Mouse (Mus musculus) hindbrain, embryonic 12.5 days (tissue): Measurements from ENCODE around the gene Ptafr. TPM values are rescaled to one million over a fixed set of nuclear protein-coding genes. Genes with fewer than 3 reads are reported as not detected.

Experiments used
- ATAC-seq: fragments of 200-750 bp; cut with Nextera tagmentation; 2 replicates; pipeline ENCODE4 v1.8.0; 2017; ENCODE audit warnings: moderate TSS enrichment; ENCODE audit not compliant: low FRiP score
- H3K27ac ChIP-seq: fragments of 300-500 bp; sonication (generic); 2 replicates; pipeline ENCODE4 v1.5.1; 2016; ENCODE audit warnings: mild to moderate bottlenecking
- H3K27me3 ChIP-seq: fragments of 300-500 bp; sonication (generic); 2 replicates; pipeline ENCODE4 v1.6.1; 2016; ENCODE audit warnings: mild to moderate bottlenecking
- H3K36me3 ChIP-seq: fragments of 300-500 bp; sonication (generic); 2 replicates; pipeline ENCODE4 v1.6.1; 2016; ENCODE audit warnings: mild to moderate bottlenecking
- H3K4me1 ChIP-seq: fragments of 300-500 bp; sonication (generic); 2 replicates; pipeline ENCODE4 v1.6.1; 2016
- H3K4me2 ChIP-seq: fragments of 300-500 bp; sonication (generic); replicated peaks from 2 replicates; pipeline ENCODE4 v1.6.1; 2016; ENCODE audit warnings: mild to moderate bottlenecking
- H3K4me3 ChIP-seq: fragments of 300-500 bp; sonication (generic); 2 replicates; pipeline ENCODE4 v1.5.1; 2016; ENCODE audit warnings: mild to moderate bottlenecking
- H3K9ac ChIP-seq: fragments of 300-500 bp; sonication (generic); 2 replicates; pipeline ENCODE4 v1.6.1; 2016; ENCODE audit warnings: mild to moderate bottlenecking, moderate library complexity
- H3K9me3 ChIP-seq: fragments of 300-500 bp; sonication (generic); replicated peaks from 2 replicates; pipeline ENCODE4 v1.6.1; 2016; ENCODE audit warnings: mild to moderate bottlenecking
- WGBS: fragments of 180-500 bp; shearing (Covaris S2); methylation state at CpG from one replicate; pipeline ENCODE4 v1.1.7; 2016; 5-methylcytosine and 5-hydroxymethylcytosine counted together
- polyA plus RNA-seq: library from polyadenylated mRNA; unstranded; fragments of >200 nt; fragmentation: Nextera tagmentation; extraction: Ambion mirVana; gene quantifications from 2 replicates; pipeline ENCODE4 v1.2.1, GENCODE M21; 2016

Gene Ptafr
- polyA plus RNA-seq, 1 experiment from 2014 or later: 0.76 TPM

- 72% methylated on average over 9 of the region's 9 CpGs for WGBS
- Histone ChIP-seq H3K4me2 (no peak overlapping the region), H3K4me3 (no peak overlapping the region), H3K4me1 (peaks cover 8% of the 10 kb centered on the region), H3K36me3 (no peaks in the 10 kb centered on the region), H3K9ac (no peak overlapping the region), H3K27ac (no peak overlapping the region), H3K9me3 (no peaks in the 10 kb centered on the region), H3K27me3 (no peaks in the 10 kb centered on the region)
- no peak for ATAC-seq
These were observed 3.5 kb downstream of the Ptafr start for GRCm38 (mm10) chr4:132567361-132567779.

GRCm38 (mm10) chr4:132569115-132569514, 5.2 kb downstream of the Ptafr start:
- no peaks in the 10 kb centered on the region for H3K36me3 ChIP-seq
- no peaks in the 10 kb centered on the region for H3K9me3 ChIP-seq
- H3K4me2 ChIP-seq: no peak overlapping the region
- WGBS: 87% methylated on average over 5 of the region's 5 CpGs
- no peaks in the 10 kb centered on the region for H3K27me3 ChIP-seq
- H3K4me3 ChIP-seq: no peak overlapping the region
- 0 out of 2 replicates have a peak, but pooled peaks cover under 1% of the 10 kb centered on the region for H3K4me1 ChIP-seq
- ATAC-seq: no peak
- H3K9ac ChIP-seq: no peak overlapping the region
- no peak overlapping the region for H3K27ac ChIP-seq

GRCm38 (mm10) chr4:132571190-132571589, 7.3 kb downstream of the Ptafr start:
- no peak for ATAC-seq
- H3K36me3 ChIP-seq: no peaks in the 10 kb centered on the region
- H3K9ac ChIP-seq: no peak overlapping the region
- H3K27ac ChIP-seq: no peak overlapping the region
- no peak overlapping the region for H3K4me3 ChIP-seq
- no peak overlapping the region for H3K4me2 ChIP-seq
- H3K9me3 ChIP-seq: no peaks in the 10 kb centered on the region
- 84% methylated on average over 9 of the region's 9 CpGs for WGBS
- no peaks in the 10 kb centered on the region for H3K27me3 ChIP-seq
- no peaks in the 10 kb centered on the region for H3K4me1 ChIP-seq

- no peaks in the 10 kb centered on the region for H3K36me3 ChIP-seq
- no peaks in the 10 kb centered on the region for H3K4me1 ChIP-seq
- 74% methylated on average over 11 of the region's 11 CpGs for WGBS
- no peak overlapping the region for H3K4me3 ChIP-seq
- no peaks in the 10 kb centered on the region for H3K9me3 ChIP-seq
- no peak for ATAC-seq
- no peak overlapping the region for H3K4me2 ChIP-seq
- H3K27ac ChIP-seq: no peak overlapping the region
- no peaks in the 10 kb centered on the region for H3K27me3 ChIP-seq
- H3K9ac ChIP-seq: no peak overlapping the region
These were observed 9.5 kb downstream of the Ptafr start for GRCm38 (mm10) chr4:132573327-132573726.

- 82% methylated on average over 1 of the region's 1 CpGs for WGBS
- Histone ChIP-seq H3K4me1 (no peaks in the 10 kb centered on the region), H3K9me3 (no peaks in the 10 kb centered on the region), H3K9ac (no peak overlapping the region), H3K4me3 (no peak overlapping the region), H3K27me3 (no peaks in the 10 kb centered on the region), H3K27ac (no peak overlapping the region), H3K4me2 (no peak overlapping the region), H3K36me3 (no peaks in the 10 kb centered on the region)
- no peak for ATAC-seq
These were observed 11.0 kb downstream of the Ptafr start for GRCm38 (mm10) chr4:132574809-132575347.

GRCm38 (mm10) chr4:132583781-132584180, 19.9 kb downstream of the Ptafr start:
- H3K9me3 ChIP-seq: no peaks in the 10 kb centered on the region
- H3K4me1 ChIP-seq: no peaks in the 10 kb centered on the region
- WGBS: 62% methylated on average over 3 of the region's 3 CpGs
- ATAC-seq: no peak
- H3K4me2 ChIP-seq: no peak overlapping the region
- no peak overlapping the region for H3K9ac ChIP-seq
- H3K27ac ChIP-seq: no peak overlapping the region
- H3K27me3 ChIP-seq: no peaks in the 10 kb centered on the region
- no peak overlapping the region for H3K4me3 ChIP-seq
- no peaks in the 10 kb centered on the region for H3K36me3 ChIP-seq

- H3K27me3 ChIP-seq: no peaks in the 10 kb centered on the region
- H3K4me1 ChIP-seq: no peaks in the 10 kb centered on the region
- no peaks in the 10 kb centered on the region for H3K36me3 ChIP-seq
- ATAC-seq: no peak
- H3K9ac ChIP-seq: no peak overlapping the region
- 92% methylated on average over 2 of the region's 2 CpGs for WGBS
- no peak overlapping the region for H3K4me2 ChIP-seq
- no peak overlapping the region for H3K4me3 ChIP-seq
- H3K9me3 ChIP-seq: no peaks in the 10 kb centered on the region
- H3K27ac ChIP-seq: no peak overlapping the region
These were observed 21.1 kb downstream of the Ptafr start for GRCm38 (mm10) chr4:132584975-132585374.

GRCm38 (mm10) chr4:132586282-132586681, 22.4 kb downstream of the Ptafr start:
- Histone ChIP-seq H3K9me3 (no peaks in the 10 kb centered on the region), H3K27ac (no peak overlapping the region), H3K4me3 (no peak overlapping the region), H3K9ac (no peak overlapping the region), H3K4me1 (no peaks in the 10 kb centered on the region), H3K4me2 (no peak overlapping the region), H3K36me3 (no peaks in the 10 kb centered on the region), H3K27me3 (no peaks in the 10 kb centered on the region)
- 97% methylated on average over 4 of the region's 4 CpGs for WGBS
- no peak for ATAC-seq

- no peak overlapping the region for H3K4me2 ChIP-seq
- no peak overlapping the region for H3K4me3 ChIP-seq
- no peaks in the 10 kb centered on the region for H3K4me1 ChIP-seq
- H3K27ac ChIP-seq: no peak overlapping the region
- H3K9ac ChIP-seq: no peak overlapping the region
- 69% methylated on average over 3 of the region's 3 CpGs for WGBS
- H3K36me3 ChIP-seq: no peaks in the 10 kb centered on the region
- H3K9me3 ChIP-seq: no peaks in the 10 kb centered on the region
- H3K27me3 ChIP-seq: no peaks in the 10 kb centered on the region
- no peak for ATAC-seq
These were observed 24.6 kb downstream of the Ptafr start for GRCm38 (mm10) chr4:132588512-132588911.

- no peaks in the 10 kb centered on the region for H3K9me3 ChIP-seq
- no peak for ATAC-seq
- no peak overlapping the region for H3K9ac ChIP-seq
- H3K4me1 ChIP-seq: no peaks in the 10 kb centered on the region
- H3K4me3 ChIP-seq: no peak overlapping the region
- no peaks in the 10 kb centered on the region for H3K27me3 ChIP-seq
- no peaks in the 10 kb centered on the region for H3K36me3 ChIP-seq
- 85% methylated on average over 10 of the region's 10 CpGs for WGBS
- no peak overlapping the region for H3K4me2 ChIP-seq
- H3K27ac ChIP-seq: no peak overlapping the region
These were observed 26.8 kb downstream of the Ptafr start for GRCm38 (mm10) chr4:132590642-132591041.

- no peak for ATAC-seq
- Histone ChIP-seq H3K4me2 (no peak overlapping the region), H3K27me3 (no peaks in the 10 kb centered on the region), H3K36me3 (no peaks in the 10 kb centered on the region), H3K4me1 (no peaks in the 10 kb centered on the region), H3K4me3 (no peak overlapping the region), H3K9ac (no peak overlapping the region), H3K9me3 (no peaks in the 10 kb centered on the region), H3K27ac (no peak overlapping the region)
- WGBS: 94% methylated on average over 9 of the region's 9 CpGs
These were observed 29.1 kb downstream of the Ptafr start for GRCm38 (mm10) chr4:132592958-132593357.

GRCm38 (mm10) chr4:132594191-132594590, 30.3 kb downstream of the Ptafr start:
- no peaks in the 10 kb centered on the region for H3K27me3 ChIP-seq
- H3K36me3 ChIP-seq: no peaks in the 10 kb centered on the region
- peaks cover 5% of the 10 kb centered on the region; the same call in 1 of the 2 replicates for H3K9me3 ChIP-seq
- H3K4me1 ChIP-seq: no peaks in the 10 kb centered on the region
- H3K9ac ChIP-seq: no peak overlapping the region
- H3K4me3 ChIP-seq: no peak overlapping the region
- no peak overlapping the region for H3K27ac ChIP-seq
- 21% methylated on average over 4 of the region's 4 CpGs for WGBS
- H3K4me2 ChIP-seq: no peak overlapping the region
- no peak for ATAC-seq

GRCm38 (mm10) chr4:132598861-132599260, 35.0 kb downstream of the Ptafr start:
- 91% methylated on average over 2 of the region's 2 CpGs for WGBS
- H3K4me2 ChIP-seq: no peak overlapping the region
- no peak overlapping the region for H3K27ac ChIP-seq
- peaks cover 5% of the 10 kb centered on the region; the same call in 1 of the 2 replicates for H3K9me3 ChIP-seq
- no peaks in the 10 kb centered on the region for H3K36me3 ChIP-seq
- no peak overlapping the region for H3K9ac ChIP-seq
- no peak for ATAC-seq
- no peak overlapping the region for H3K4me3 ChIP-seq
- H3K27me3 ChIP-seq: no peaks in the 10 kb centered on the region
- H3K4me1 ChIP-seq: no peaks in the 10 kb centered on the region
